Mouse (Mus musculus): Measurements from ENCODE around the gene Tmem184b. TPM values are rescaled to one million over a fixed set of nuclear protein-coding genes. Genes with fewer than 3 reads are reported as not detected.

Gene Tmem184b
- polyA plus RNA-seq, 1 experiment from 2014 or later = 33.8 TPM

DNA sequence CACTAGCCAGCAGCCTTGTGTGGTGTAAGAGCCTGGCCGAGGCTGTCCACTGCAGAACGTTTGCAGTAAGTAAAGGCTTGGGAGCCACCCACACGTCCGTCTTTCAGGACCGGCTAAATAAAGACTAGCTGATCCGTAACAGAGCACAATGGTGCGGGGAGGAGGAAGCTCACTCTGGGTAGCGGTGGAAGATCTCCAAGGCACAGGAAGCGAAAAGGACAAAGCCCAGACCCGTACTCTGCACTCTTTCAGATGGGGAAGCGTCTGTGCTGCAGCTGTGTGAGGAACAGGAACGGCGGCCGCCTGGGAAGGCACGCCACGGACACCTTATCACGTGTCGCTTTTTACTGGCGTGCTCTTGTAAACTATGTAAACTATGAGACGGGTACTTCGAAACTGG is 29.5 kb upstream of the Tmem184b start:
- Histone ChIP-seq H3K27me3 (ENCODE audit: control insufficient read depth, insufficient read depth, low read length) (no peaks in the 10 kb centered on the region), H3K9me3 (ENCODE audit: control insufficient read depth, low read length) (no peaks in the 10 kb centered on the region), H3K4me3 (ENCODE audit: low read depth, low read length) (no peak overlapping the region), H3K27ac (ENCODE audit: low read depth, low read length) (peak overlapping the region; percentile 5; the same call in 1 of the 2 replicates), H3K9ac (ENCODE audit: low read length) (no peak overlapping the region), H3K4me1 (ENCODE audit: control insufficient read depth, insufficient read depth, low read length) (peaks cover 26% of the 10 kb centered on the region), H3K36me3 (ENCODE audit: control insufficient read depth, insufficient read depth, low read length) (peaks cover 57% of the 10 kb centered on the region), H3K4me2 (no peak overlapping the region)
- no peak for DNase-seq (ENCODE audit: low spot score, missing footprints)
- WGBS = 45% methylated on average over 21 of the region's 21 CpGs
- no peak for ATAC-seq (ENCODE audit: low FRiP score)

DNA sequence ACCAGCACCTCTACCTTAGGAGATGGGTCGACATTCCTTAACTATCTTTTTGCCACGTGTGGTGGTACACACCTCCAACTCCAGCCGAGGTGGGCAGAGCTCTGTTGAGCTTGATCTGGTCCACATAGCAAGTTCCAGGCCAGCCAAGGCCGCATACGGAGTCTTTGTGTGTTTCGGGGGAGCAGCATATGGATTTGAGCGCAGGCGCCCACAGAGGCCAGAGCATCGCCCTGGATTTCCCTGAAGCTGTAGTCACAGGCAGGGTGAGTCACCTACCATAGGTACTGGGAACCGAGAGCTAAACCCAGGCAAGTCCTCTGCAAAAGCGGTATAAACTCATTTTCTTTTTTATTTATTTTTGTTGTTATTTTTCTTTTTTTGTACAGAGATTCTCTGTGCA is 29.0 kb upstream of the Tmem184b start:
- WGBS = 83% methylated on average over 11 of the region's 11 CpGs
- Histone ChIP-seq H3K36me3 (ENCODE audit: control insufficient read depth, insufficient read depth, low read length) (peaks cover 51% of the 10 kb centered on the region), H3K27me3 (ENCODE audit: control insufficient read depth, insufficient read depth, low read length) (no peaks in the 10 kb centered on the region), H3K9ac (ENCODE audit: low read length) (no peak overlapping the region), H3K9me3 (ENCODE audit: control insufficient read depth, low read length) (no peaks in the 10 kb centered on the region), H3K4me1 (ENCODE audit: control insufficient read depth, insufficient read depth, low read length) (peaks cover 23% of the 10 kb centered on the region), H3K27ac (ENCODE audit: low read depth, low read length) (no peak overlapping the region), H3K4me2 (no peak overlapping the region), H3K4me3 (ENCODE audit: low read depth, low read length) (no peak overlapping the region)
- DNase-seq (ENCODE audit: low spot score, missing footprints) (no peak), ATAC-seq (ENCODE audit: low FRiP score) (no peak)

DNA sequence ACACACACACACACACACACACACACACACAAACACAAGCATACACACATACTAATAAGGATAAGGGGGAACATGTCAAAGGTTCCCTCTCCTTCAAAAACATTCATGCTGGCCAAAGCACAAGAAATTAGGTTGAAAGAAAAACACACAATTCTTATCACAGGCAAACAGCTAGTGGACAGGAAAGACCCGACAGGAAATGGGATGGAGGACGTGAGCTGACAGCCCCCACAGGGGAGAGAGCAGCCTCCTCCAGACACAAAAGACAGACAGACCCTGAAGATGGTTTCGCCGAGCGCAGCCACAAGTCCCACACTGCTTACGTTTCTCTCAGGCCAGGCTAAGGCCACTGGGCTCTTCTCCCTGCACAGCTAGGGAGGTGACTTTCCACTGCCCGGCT is 28.6 kb upstream of the Tmem184b start:
- Histone ChIP-seq H3K27ac (ENCODE audit: low read depth, low read length) (no peak overlapping the region), H3K4me2 (no peak overlapping the region)
- WGBS = 71% methylated on average over 7 of the region's 7 CpGs

DNA sequence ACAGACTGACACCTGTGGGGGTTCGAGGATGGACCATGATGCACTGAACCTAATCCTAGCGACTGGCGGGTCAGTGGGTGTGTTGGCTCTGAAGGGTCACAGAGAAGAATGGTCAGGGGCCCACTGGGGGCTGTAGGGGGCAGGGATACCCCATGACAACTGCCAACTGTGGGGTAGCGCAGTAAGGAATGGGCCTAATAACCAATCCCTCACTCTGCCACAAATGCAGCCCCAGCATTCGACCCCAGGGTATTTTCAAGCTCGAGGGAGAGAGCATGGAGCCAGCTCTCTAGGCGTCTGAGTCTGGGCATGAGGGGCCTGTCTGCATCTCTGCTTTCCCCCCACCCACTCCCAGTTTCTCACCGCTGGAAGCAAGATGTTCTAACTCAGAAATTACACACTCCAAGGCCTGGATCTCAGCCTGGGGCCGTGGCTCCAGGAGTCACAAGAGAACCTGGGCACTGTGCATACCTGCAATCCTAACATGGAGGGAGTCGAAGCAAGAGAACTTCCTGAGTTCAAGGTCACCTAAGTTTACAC is 27.2 kb upstream of the Tmem184b start:
- no peak overlapping the region for H3K4me3 ChIP-seq (ENCODE audit: low read depth, low read length)
- no peaks in the 10 kb centered on the region for H3K27me3 ChIP-seq (ENCODE audit: control insufficient read depth, insufficient read depth, low read length)
- WGBS = 86% methylated on average over 10 of the region's 10 CpGs
- no peak overlapping the region for H3K9ac ChIP-seq (ENCODE audit: low read length)
- ATAC-seq (ENCODE audit: low FRiP score) (no peak), DNase-seq (ENCODE audit: low spot score, missing footprints) (no peak)
- H3K27ac ChIP-seq (ENCODE audit: low read depth, low read length) = no peak overlapping the region
- peaks cover 7% of the 10 kb centered on the region for H3K4me1 ChIP-seq (ENCODE audit: control insufficient read depth, insufficient read depth, low read length)
- no peak overlapping the region for H3K4me2 ChIP-seq
- no peaks in the 10 kb centered on the region for H3K9me3 ChIP-seq (ENCODE audit: control insufficient read depth, low read length)
- H3K36me3 ChIP-seq (ENCODE audit: control insufficient read depth, insufficient read depth, low read length) = peaks cover 50% of the 10 kb centered on the region

More for the DNA sequence above, 28.6 kb upstream of the Tmem184b start:
- ATAC-seq (ENCODE audit: low FRiP score) (no peak), DNase-seq (ENCODE audit: low spot score, missing footprints) (no peak)
- H3K4me3 ChIP-seq (ENCODE audit: low read depth, low read length) = no peak overlapping the region
- H3K9ac ChIP-seq (ENCODE audit: low read length) = no peak overlapping the region
- H3K4me1 ChIP-seq (ENCODE audit: control insufficient read depth, insufficient read depth, low read length) = peaks cover 21% of the 10 kb centered on the region
- H3K27me3 ChIP-seq (ENCODE audit: control insufficient read depth, insufficient read depth, low read length) = no peaks in the 10 kb centered on the region
- no peaks in the 10 kb centered on the region for H3K9me3 ChIP-seq (ENCODE audit: control insufficient read depth, low read length)
- peaks cover 49% of the 10 kb centered on the region for H3K36me3 ChIP-seq (ENCODE audit: control insufficient read depth, insufficient read depth, low read length)

DNA sequence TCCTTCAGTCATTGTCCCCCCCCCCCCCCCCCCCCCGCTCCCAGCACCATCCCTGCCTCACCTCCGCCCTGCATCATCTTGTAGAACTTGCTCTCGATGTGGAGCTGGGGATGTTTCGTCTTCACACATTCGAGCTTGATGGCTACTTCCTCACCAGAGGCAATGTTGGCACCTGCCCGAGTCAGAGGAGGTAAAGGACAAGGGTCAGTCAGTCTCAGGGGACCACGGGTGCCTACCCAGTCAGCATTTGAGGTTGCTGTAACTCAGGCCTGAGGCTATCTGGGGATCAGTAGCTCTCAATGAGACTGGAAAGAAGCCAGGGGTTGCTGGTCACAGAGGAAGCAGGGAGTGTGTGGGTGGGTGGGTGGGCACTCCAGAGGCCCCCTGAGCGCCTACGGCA is 26.6 kb upstream of the Tmem184b start:
- no peak overlapping the region for H3K9ac ChIP-seq (ENCODE audit: low read length)
- no peaks in the 10 kb centered on the region for H3K27me3 ChIP-seq (ENCODE audit: control insufficient read depth, insufficient read depth, low read length)
- no peak overlapping the region for H3K27ac ChIP-seq (ENCODE audit: low read depth, low read length)
- DNase-seq (ENCODE audit: low spot score, missing footprints) (no peak), ATAC-seq (ENCODE audit: low FRiP score) (no peak)
- 94% methylated on average over 8 of the region's 9 CpGs for WGBS
- no peak overlapping the region for H3K4me2 ChIP-seq
- H3K4me3 ChIP-seq (ENCODE audit: low read depth, low read length) = no peak overlapping the region
- H3K4me1 ChIP-seq (ENCODE audit: control insufficient read depth, insufficient read depth, low read length) = peaks cover 3% of the 10 kb centered on the region; the same call in 1 of the 2 replicates
- H3K9me3 ChIP-seq (ENCODE audit: control insufficient read depth, low read length) = no peaks in the 10 kb centered on the region
- peaks cover 52% of the 10 kb centered on the region for H3K36me3 ChIP-seq (ENCODE audit: control insufficient read depth, insufficient read depth, low read length)

DNA sequence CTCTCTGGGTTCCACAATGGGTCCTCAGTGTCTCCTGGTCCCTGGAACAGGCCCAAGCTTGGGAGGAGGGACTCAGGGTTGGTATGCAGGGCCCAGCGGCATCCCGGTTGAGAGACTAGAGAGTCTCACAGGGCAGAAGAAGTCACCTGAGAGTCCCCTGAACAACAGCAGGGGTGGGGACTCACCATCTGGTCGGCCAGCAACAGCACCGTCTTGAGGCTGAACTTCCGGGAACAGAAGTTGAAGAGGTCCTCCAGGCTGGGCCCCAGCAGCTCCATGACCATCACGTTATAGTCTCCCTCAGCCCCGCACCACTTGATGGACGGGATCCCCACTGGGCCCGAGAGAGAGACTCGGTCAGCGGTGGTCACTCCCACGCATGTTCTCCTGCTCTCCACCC is 26.2 kb upstream of the Tmem184b start:
- no peak overlapping the region for H3K4me2 ChIP-seq
- DNase-seq (ENCODE audit: low spot score, missing footprints) = no peak
- peaks cover 2% of the 10 kb centered on the region; the same call in 1 of the 2 replicates for H3K4me1 ChIP-seq (ENCODE audit: control insufficient read depth, insufficient read depth, low read length)
- no peaks in the 10 kb centered on the region for H3K9me3 ChIP-seq (ENCODE audit: control insufficient read depth, low read length)
- ATAC-seq (ENCODE audit: low FRiP score) = no peak
- no peak overlapping the region for H3K9ac ChIP-seq (ENCODE audit: low read length)
- H3K36me3 ChIP-seq (ENCODE audit: control insufficient read depth, insufficient read depth, low read length) = peaks cover 52% of the 10 kb centered on the region
- H3K27ac ChIP-seq (ENCODE audit: low read depth, low read length) = no peak overlapping the region
- H3K4me3 ChIP-seq (ENCODE audit: low read depth, low read length) = no peak overlapping the region
- H3K27me3 ChIP-seq (ENCODE audit: control insufficient read depth, insufficient read depth, low read length) = no peaks in the 10 kb centered on the region
- WGBS = 87% methylated on average over 12 of the region's 12 CpGs

DNA sequence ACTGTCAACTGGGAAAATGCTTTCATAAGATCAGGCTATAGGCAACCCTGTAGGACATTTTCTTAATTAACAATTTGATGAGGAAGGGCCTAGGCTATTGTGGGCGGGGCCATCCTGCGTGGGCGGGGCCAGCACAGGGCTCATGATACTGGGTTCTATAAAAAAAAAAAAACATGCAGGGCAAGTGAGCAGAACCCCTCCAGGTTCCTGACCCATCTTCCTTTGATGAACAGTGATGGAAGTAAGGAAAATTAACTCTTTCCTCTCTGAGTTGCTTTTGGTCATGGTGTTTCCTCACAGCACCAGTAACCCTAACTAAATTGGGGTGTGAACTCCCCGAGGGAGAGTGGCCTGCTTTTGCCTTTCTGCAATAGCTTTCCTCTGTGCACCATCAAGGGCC is 25.2 kb upstream of the Tmem184b start:
- no peak overlapping the region for H3K27ac ChIP-seq (ENCODE audit: low read depth, low read length)
- no peaks in the 10 kb centered on the region for H3K9me3 ChIP-seq (ENCODE audit: control insufficient read depth, low read length)
- H3K4me1 ChIP-seq (ENCODE audit: control insufficient read depth, insufficient read depth, low read length) = peaks cover 2% of the 10 kb centered on the region; the same call in 1 of the 2 replicates
- no peaks in the 10 kb centered on the region for H3K27me3 ChIP-seq (ENCODE audit: control insufficient read depth, insufficient read depth, low read length)
- H3K36me3 ChIP-seq (ENCODE audit: control insufficient read depth, insufficient read depth, low read length) = peaks cover 53% of the 10 kb centered on the region
- WGBS = 85% methylated on average over 4 of the region's 4 CpGs
- ATAC-seq (ENCODE audit: low FRiP score) (no peak), DNase-seq (ENCODE audit: low spot score, missing footprints) (no peak)
- no peak overlapping the region for H3K9ac ChIP-seq (ENCODE audit: low read length)
- H3K4me3 ChIP-seq (ENCODE audit: low read depth, low read length) = no peak overlapping the region
- H3K4me2 ChIP-seq = no peak overlapping the region

DNA sequence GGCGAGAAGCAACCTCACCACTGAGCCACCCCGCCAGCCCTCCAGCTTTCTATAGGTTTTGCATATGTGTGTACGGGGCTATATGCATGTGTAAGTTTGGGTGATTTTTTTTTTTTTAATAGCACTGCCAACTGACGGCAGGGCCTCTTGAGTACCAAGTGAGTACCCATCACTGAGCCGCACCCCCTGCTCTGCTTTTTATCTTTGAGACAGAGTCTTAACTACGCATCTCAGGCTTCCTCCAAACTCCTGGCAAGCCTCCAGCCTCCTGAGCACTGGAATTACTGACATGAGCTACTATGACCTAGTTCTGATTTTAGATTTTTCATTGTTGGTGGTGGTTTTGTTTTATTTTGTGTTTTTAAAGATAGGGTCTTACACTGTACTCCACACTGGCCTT is 24.1 kb upstream of the Tmem184b start:
- 94% methylated on average over 6 of the region's 6 CpGs for WGBS
- Histone ChIP-seq H3K27ac (ENCODE audit: low read depth, low read length) (no peak overlapping the region), H3K27me3 (ENCODE audit: control insufficient read depth, insufficient read depth, low read length) (no peaks in the 10 kb centered on the region), H3K9me3 (ENCODE audit: control insufficient read depth, low read length) (no peaks in the 10 kb centered on the region), H3K4me2 (no peak overlapping the region), H3K9ac (ENCODE audit: low read length) (no peak overlapping the region), H3K36me3 (ENCODE audit: control insufficient read depth, insufficient read depth, low read length) (peaks cover 59% of the 10 kb centered on the region), H3K4me1 (ENCODE audit: control insufficient read depth, insufficient read depth, low read length) (no peaks in the 10 kb centered on the region), H3K4me3 (ENCODE audit: low read depth, low read length) (no peak overlapping the region)
- DNase-seq (ENCODE audit: low spot score, missing footprints) (no peak), ATAC-seq (ENCODE audit: low FRiP score) (no peak)

DNA sequence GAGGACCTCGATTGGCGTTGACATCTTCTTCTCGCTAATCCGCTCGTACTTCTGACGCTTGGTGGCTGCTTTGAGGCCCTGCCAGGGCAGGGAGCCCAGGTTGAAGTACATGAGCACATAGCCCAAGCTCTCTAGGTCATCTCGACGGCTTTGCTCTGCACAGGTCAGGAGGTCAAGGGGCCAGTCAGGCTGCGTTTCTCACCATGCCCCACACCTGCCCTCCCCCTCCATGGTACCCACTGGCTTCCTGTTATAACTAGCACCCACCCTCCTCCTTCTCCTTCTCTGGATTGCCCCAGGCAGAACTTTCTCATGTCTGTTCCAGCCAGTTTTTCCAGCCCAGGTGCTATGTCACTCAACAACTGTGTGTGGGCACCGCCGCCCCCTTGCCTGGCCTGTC is 22.1 kb upstream of the Tmem184b start:
- H3K9me3 ChIP-seq (ENCODE audit: control insufficient read depth, low read length) = no peaks in the 10 kb centered on the region
- no peaks in the 10 kb centered on the region for H3K4me1 ChIP-seq (ENCODE audit: control insufficient read depth, insufficient read depth, low read length)
- WGBS = 84% methylated on average over 11 of the region's 11 CpGs
- H3K4me2 ChIP-seq = no peak overlapping the region
- no peak overlapping the region for H3K4me3 ChIP-seq (ENCODE audit: low read depth, low read length)
- ATAC-seq (ENCODE audit: low FRiP score) = no peak
- no peaks in the 10 kb centered on the region for H3K27me3 ChIP-seq (ENCODE audit: control insufficient read depth, insufficient read depth, low read length)
- H3K9ac ChIP-seq (ENCODE audit: low read length) = no peak overlapping the region
- no peak for DNase-seq (ENCODE audit: low spot score, missing footprints)
- H3K36me3 ChIP-seq (ENCODE audit: control insufficient read depth, insufficient read depth, low read length) = peaks cover 68% of the 10 kb centered on the region
- H3K27ac ChIP-seq (ENCODE audit: low read depth, low read length) = no peak overlapping the region
